Mouse (Mus musculus) splenic B cell, adult 2 months (primary cell): Measurements from ENCODE around the gene Pctp.

Experiments used
- DNase-seq: peaks from one replicate; pipeline ENCODE4 v3.0.0-alpha.2; 2011; ENCODE audit warnings: low read depth, low spot score
- H3K27me3 ChIP-seq: 2 replicates; pipeline ENCODE4 v1.6.1; 2012; ENCODE audit warnings: mild to moderate bottlenecking, low read length, moderate library complexity, mixed read lengths; ENCODE audit not compliant: control insufficient read depth, poor library complexity, insufficient read depth, severe bottlenecking
- H3K36me3 ChIP-seq: 2 replicates; pipeline ENCODE4 v1.6.1; 2012; ENCODE audit warnings: mild to moderate bottlenecking, low read length, moderate library complexity, mixed read lengths; ENCODE audit not compliant: control insufficient read depth, poor library complexity, insufficient read depth, severe bottlenecking

Pctp gene

DNA sequence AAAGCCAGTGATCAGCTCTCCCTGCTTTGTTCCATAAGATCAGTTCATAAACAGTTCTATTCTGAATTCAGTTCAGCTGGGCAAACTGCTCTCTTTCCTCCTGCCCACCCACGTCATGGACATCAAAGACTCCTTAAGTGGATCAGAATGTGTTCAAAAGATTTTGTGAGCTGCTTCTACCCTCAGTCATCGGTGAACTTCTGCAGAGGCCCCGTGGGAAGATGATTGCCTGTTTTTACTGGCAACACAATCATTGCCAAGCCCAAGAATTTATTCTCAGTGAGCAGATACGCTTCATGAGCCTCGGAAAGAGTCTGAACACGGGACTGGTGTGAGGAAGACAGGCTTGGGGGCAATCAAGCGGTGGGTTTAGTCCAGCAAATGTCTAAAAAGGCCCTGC is 24.5 kb upstream of the Pctp start:
- DNase-seq = no peak
- Histone ChIP-seq H3K36me3 (no peaks in the 10 kb centered on the region), H3K27me3 (no peaks in the 10 kb centered on the region)

DNA sequence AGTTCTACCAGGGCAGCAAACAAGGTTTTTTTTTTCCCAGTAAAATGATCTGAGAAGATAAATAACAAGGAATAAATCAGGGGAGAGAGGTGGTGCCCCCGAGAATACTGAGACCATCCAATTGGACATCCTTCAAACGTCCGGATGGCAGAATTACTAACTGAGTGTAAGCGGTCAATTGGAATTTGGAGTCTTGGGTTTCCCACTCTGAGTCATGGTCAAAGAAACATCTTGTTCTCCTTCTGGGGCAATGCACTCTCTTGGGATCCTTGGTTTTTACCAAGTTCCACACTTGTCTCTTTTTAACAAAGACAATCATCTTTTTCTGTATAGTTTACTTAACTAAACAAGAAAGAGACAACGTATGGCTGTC is 24.1 kb upstream of the Pctp start:
- Histone ChIP-seq H3K27me3 (no peaks in the 10 kb centered on the region), H3K36me3 (no peaks in the 10 kb centered on the region)
- no peak for DNase-seq

- H3K27me3 ChIP-seq = no peaks in the 10 kb centered on the region
- DNase-seq = no peak
- no peaks in the 10 kb centered on the region for H3K36me3 ChIP-seq
These were observed 23.5 kb upstream of the Pctp start for GRCm38 (mm10) chr11:90025891-90026801.

DNA sequence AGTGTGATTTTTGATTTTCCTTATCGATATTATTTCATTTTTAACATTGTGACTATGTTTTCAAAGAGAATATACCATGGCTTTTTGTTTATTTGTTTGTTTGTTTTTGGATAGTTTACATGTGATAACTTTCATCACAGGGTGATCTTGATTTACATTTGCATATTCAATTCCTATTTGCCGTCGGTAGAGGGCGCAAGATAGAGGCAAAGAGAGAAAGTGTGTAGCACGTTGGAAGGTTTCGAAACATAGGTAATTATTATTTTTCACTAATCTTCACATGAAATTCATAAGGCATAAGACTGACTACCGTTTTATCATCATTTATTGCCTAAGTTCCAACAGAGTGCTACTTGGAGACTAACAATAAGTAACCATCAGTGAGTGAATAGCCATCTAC is 16.5 kb upstream of the Pctp start:
- DNase-seq = peak; percentile 70
- no peaks in the 10 kb centered on the region for H3K36me3 ChIP-seq
- no peaks in the 10 kb centered on the region for H3K27me3 ChIP-seq

DNA sequence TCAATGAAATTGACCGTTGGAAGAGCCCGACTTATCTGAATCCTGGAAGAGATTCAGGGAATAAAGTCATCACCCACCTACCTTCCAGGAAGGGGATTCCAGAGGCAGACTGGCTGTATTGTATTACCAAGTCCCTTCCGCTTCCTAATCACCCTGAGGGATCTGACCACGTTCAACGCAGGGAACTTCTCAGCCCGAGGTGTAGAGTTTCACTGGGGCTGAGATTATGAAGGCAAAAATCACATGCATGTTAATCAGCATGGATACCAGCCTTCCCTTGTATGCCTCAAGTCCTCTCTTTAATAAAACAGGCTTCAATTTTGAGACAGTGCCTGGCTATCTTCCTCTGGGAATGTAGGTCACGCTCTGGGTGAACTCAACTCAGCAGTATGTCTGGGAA is 12.6 kb upstream of the Pctp start:
- no peak for DNase-seq
- H3K36me3 ChIP-seq = no peaks in the 10 kb centered on the region
- H3K27me3 ChIP-seq = 0 out of 2 replicates have a peak, but pooled peaks cover 2% of the 10 kb centered on the region

GRCm38 (mm10) chr11:90013657-90014056 is 11.0 kb upstream of the Pctp start:
- DNase-seq = no peak
- H3K27me3 ChIP-seq = 0 out of 2 replicates have a peak, but pooled peaks cover 2% of the 10 kb centered on the region

GRCm38 (mm10) chr11:90007791-90008531 is 5.3 kb upstream of the Pctp start:
- no peaks in the 10 kb centered on the region for H3K36me3 ChIP-seq
- no peak for DNase-seq
- peaks cover 2% of the 10 kb centered on the region; the same call in 1 of the 2 replicates for H3K27me3 ChIP-seq

More at GRCm38 (mm10) chr11:90013657-90014056, 11.0 kb upstream of the Pctp start:
- no peaks in the 10 kb centered on the region for H3K36me3 ChIP-seq

DNA sequence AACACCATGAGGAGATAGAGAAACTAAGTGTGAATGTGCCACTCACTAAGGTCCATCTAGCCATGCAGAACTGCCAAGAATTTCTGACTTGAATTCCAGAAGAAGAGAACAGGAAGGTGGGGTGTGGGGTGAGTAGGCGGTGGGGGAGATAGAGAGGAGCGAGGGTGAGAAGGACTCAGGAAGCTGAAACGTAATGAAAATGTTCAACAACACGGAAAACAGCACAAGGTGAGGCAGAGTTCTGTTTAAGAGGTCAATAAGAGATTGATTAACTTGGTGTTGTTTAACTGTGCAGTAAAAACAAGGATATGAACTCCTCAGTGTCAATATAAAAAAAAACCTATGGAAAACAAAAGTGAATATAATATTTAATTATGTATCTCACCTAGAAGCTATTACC is 3.4 kb upstream of the Pctp start:
- no peak for DNase-seq
- no peaks in the 10 kb centered on the region; the same call in 1 of the 2 replicates for H3K27me3 ChIP-seq
- H3K36me3 ChIP-seq = no peaks in the 10 kb centered on the region

DNA sequence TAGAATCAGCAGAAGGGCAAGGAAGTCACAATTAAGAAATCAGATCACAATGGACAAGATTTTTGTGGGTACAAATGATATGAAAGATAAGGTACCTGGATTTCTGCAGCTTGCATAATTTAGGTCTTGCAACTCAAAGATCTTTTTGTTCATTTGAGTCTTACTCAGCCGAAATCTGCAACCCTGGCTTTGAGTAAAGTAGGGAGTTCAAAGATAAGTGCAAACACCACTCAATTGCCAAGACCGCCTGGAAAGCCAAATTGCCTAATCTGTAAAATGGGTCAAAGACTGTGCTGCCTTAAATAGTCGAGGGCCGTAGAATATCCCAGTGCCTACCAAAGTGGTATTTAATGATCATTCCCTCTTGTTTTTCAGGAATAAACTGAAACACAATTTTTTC is 692 bp upstream of the Pctp start:
- no peak for DNase-seq
- no peaks in the 10 kb centered on the region; the same call in 1 of the 2 replicates for H3K27me3 ChIP-seq
- no peaks in the 10 kb centered on the region for H3K36me3 ChIP-seq

DNA sequence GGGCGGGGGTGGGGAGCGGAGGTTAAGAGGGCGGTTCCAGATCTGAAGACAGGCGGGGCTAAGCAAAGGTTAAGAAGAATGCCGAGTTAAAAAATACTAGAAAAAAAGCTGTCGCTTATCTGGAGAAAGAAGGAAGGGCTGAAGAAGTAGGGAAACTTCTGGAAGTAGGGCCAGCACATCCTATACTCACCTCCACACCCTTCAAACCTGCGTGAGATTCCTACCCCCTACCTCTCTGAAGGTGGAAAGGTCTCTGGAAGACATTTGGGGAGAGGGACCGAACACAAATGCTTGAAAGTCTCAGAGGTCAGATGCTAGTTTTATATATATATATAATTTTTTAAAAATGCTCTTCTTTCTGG is 274 bp upstream of the Pctp start:
- no peaks in the 10 kb centered on the region for H3K36me3 ChIP-seq

GRCm38 (mm10) chr11:90001396-90002230 is 1.1 kb downstream of the Pctp start:
- Histone ChIP-seq H3K27me3 (no peaks in the 10 kb centered on the region; the same call in 1 of the 2 replicates), H3K36me3 (no peaks in the 10 kb centered on the region)
- DNase-seq = no peak

More for the DNA sequence above, 274 bp upstream of the Pctp start:
- no peak for DNase-seq
- no peaks in the 10 kb centered on the region; the same call in 1 of the 2 replicates for H3K27me3 ChIP-seq

- DNase-seq = no peak
- no peaks in the 10 kb centered on the region; the same call in 1 of the 2 replicates for H3K27me3 ChIP-seq
These were observed 2.0 kb downstream of the Pctp start for GRCm38 (mm10) chr11:90000666-90001065.

GRCm38 (mm10) chr11:89998996-89999770 is 3.5 kb downstream of the Pctp start:
- no peaks in the 10 kb centered on the region for H3K27me3 ChIP-seq
- DNase-seq = no peak
- H3K36me3 ChIP-seq = no peaks in the 10 kb centered on the region

More at GRCm38 (mm10) chr11:90000666-90001065, 2.0 kb downstream of the Pctp start:
- no peaks in the 10 kb centered on the region for H3K36me3 ChIP-seq

GRCm38 (mm10) chr11:89996856-89997255 is 5.8 kb downstream of the Pctp start:
- no peak for DNase-seq
- Histone ChIP-seq H3K27me3 (no peaks in the 10 kb centered on the region), H3K36me3 (no peaks in the 10 kb centered on the region)
